Mouse (Mus musculus): Measurements from ENCODE around the gene Tmem268. TPM values are rescaled to one million over a fixed set of nuclear protein-coding genes. Genes with fewer than 3 reads are reported as not detected.

The Tmem268 gene
- total and polyA plus RNA-seq, 2 experiments from 2014 or later: 3.2 to 5.0 TPM

- Histone ChIP-seq H3K9ac (replicated peaks; ENCODE audit: low read length, poor library complexity, severe bottlenecking) (no peak overlapping the region), H3K27ac (ENCODE audit: low read depth, low read length) (no peak overlapping the region), H3K27me3 (ENCODE audit: insufficient read depth, low read length) (no peaks in the 10 kb centered on the region), H3K9me3 (ENCODE audit: low read length) (no peaks in the 10 kb centered on the region), H3K4me2 (ENCODE audit: low read depth, low read length, poor library complexity, severe bottlenecking) (no peak overlapping the region), H3K4me1 (ENCODE audit: insufficient read depth, low read length) (no peaks in the 10 kb centered on the region; the same call in 1 of the 2 replicates), H3K4me3 (ENCODE audit: low read depth, low read length) (no peak overlapping the region), H3K36me3 (ENCODE audit: insufficient read depth, low read length) (no peaks in the 10 kb centered on the region)
- no peak for ATAC-seq (ENCODE audit: low FRiP score)
- TF ChIP-seq CTCF (IDR thresholded peaks at IDR 0.05): no peak
- 87% methylated on average over 8 of the region's 8 CpGs for WGBS
- no peak for DNase-seq (ENCODE audit: low spot score)
Measured at GRCm38 (mm10) chr4:63569322-63569721, 10.7 kb downstream of the Tmem268 start.

DNA sequence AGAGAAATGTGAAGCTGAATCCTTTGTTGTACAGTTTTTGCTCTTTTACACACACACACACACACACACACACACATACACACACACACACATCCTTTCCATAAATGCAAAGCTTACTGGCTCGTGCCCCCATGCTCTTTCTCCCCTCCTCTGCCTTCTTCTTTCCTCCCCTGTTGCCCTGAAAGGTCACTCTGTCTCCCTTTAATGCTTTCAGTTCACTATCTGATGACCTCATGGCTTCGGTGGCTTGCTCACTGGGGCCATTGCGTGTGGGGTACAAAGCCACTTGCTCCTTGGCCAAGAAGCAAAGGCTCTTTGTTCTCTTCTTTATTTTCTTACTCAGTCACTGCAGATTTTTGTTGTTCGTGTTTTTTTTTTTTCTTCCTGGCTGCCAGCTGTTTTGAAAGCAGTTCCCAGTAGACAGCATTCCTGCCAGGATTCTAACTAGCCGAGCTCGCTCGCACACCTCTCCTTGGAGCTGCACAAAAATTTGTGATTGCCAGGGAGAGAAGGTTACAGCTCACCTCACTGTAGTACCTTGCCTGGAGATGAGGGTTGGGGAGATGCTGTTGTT is 11.7 kb downstream of the Tmem268 start:
- no peak for DNase-seq (ENCODE audit: low spot score)
- no peak for ATAC-seq (ENCODE audit: low FRiP score)
- no peaks in the 10 kb centered on the region for H3K36me3 ChIP-seq (ENCODE audit: insufficient read depth, low read length)
- no peaks in the 10 kb centered on the region; the same call in 1 of the 2 replicates for H3K4me1 ChIP-seq (ENCODE audit: insufficient read depth, low read length)
- 24% methylated on average over 7 of the region's 7 CpGs for WGBS
- TF ChIP-seq CTCF (IDR thresholded peaks at IDR 0.05): no peak
- H3K4me2 ChIP-seq (ENCODE audit: low read depth, low read length, poor library complexity, severe bottlenecking): no peak overlapping the region
- H3K27ac ChIP-seq (ENCODE audit: low read depth, low read length): peak overlapping the region; percentile 4; the same call in 1 of the 2 replicates
- no peak overlapping the region for H3K9ac ChIP-seq (replicated peaks; ENCODE audit: low read length, poor library complexity, severe bottlenecking)
- H3K4me3 ChIP-seq (ENCODE audit: low read depth, low read length): no peak overlapping the region
- H3K27me3 ChIP-seq (ENCODE audit: insufficient read depth, low read length): no peaks in the 10 kb centered on the region
- H3K9me3 ChIP-seq (ENCODE audit: low read length): no peaks in the 10 kb centered on the region

GRCm38 (mm10) chr4:63572621-63573020 is 14.0 kb downstream of the Tmem268 start:
- ATAC-seq (ENCODE audit: low FRiP score) (no peak), DNase-seq (ENCODE audit: low spot score) (no peak)
- 91% methylated on average over 5 of the region's 5 CpGs for whole genome bisulfite sequencing
- H3K4me1 ChIP-seq (ENCODE audit: insufficient read depth, low read length): no peaks in the 10 kb centered on the region; the same call in 1 of the 2 replicates
- H3K27me3 ChIP-seq (ENCODE audit: insufficient read depth, low read length): no peaks in the 10 kb centered on the region
- no peak for TF ChIP-seq CTCF (IDR thresholded peaks at IDR 0.05)
- no peaks in the 10 kb centered on the region for H3K36me3 ChIP-seq (ENCODE audit: insufficient read depth, low read length)
- no peak overlapping the region for H3K27ac ChIP-seq (ENCODE audit: low read depth, low read length)
- no peaks in the 10 kb centered on the region for H3K9me3 ChIP-seq (ENCODE audit: low read length)
- no peak overlapping the region for H3K4me2 ChIP-seq (ENCODE audit: low read depth, low read length, poor library complexity, severe bottlenecking)
- no peak overlapping the region for H3K4me3 ChIP-seq (ENCODE audit: low read depth, low read length)
- H3K9ac ChIP-seq (replicated peaks; ENCODE audit: low read length, poor library complexity, severe bottlenecking): no peak overlapping the region

DNA sequence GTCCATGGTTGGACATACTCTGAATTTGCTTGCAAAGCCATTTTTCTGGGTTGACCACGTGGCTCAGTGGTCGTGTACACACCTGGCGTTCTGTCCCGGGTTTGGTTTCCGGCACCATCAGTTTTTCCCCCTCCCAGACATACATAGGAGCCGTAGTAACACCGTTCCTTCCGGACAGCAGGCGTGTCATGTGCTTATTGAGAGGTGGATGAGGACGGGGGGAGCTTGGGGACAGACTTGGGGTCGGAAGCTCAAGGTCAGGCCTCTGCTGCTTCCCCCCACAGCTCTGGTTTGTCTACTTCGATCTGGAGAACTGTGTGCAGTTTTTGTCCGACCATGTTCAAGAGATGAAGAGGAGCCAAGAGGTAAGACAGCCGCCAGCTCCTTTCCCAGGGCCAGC is 21.1 kb downstream of the Tmem268 start:
- no peak for DNase-seq (ENCODE audit: low spot score)
- Histone ChIP-seq H3K27ac (ENCODE audit: low read depth, low read length) (peak overlapping the region; percentile 38; the same call in 1 of the 2 replicates), H3K9ac (replicated peaks; ENCODE audit: low read length, poor library complexity, severe bottlenecking) (no peak overlapping the region), H3K27me3 (ENCODE audit: insufficient read depth, low read length) (no peaks in the 10 kb centered on the region), H3K4me3 (ENCODE audit: low read depth, low read length) (no peak overlapping the region), H3K4me1 (ENCODE audit: insufficient read depth, low read length) (peaks cover 11% of the 10 kb centered on the region; the same call in 1 of the 2 replicates), H3K4me2 (ENCODE audit: low read depth, low read length, poor library complexity, severe bottlenecking) (no peak overlapping the region), H3K9me3 (ENCODE audit: low read length) (no peaks in the 10 kb centered on the region), H3K36me3 (ENCODE audit: insufficient read depth, low read length) (no peaks in the 10 kb centered on the region)
- WGBS: 69% methylated on average over 14 of the region's 14 CpGs
- 0 out of 2 replicates have a peak, but pooled peaks have one; percentile 34 for ATAC-seq (ENCODE audit: low FRiP score)
- no peak for TF ChIP-seq CTCF (IDR thresholded peaks at IDR 0.05)

DNA sequence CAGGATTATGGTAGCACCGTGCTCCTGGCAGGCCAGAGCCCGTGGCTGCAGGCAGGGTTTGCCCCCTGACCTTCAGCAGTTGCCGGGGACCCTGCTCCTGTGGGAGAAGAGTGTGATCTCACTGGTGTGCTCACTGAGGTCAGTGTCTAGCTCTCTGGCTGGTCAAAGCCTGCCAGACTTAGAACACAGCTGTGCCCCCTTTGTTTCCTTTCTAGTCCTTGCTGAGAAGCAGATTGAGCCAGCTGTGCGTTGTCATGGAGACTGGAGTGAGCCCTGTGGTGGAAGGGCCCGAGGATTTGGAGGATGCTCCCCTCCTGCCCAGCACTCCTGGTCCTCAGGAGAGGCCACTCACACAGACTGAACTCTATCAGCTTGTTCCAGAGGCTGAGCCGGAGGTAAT is 21.5 kb downstream of the Tmem268 start:
- no peaks in the 10 kb centered on the region for H3K9me3 ChIP-seq (ENCODE audit: low read length)
- no peaks in the 10 kb centered on the region for H3K36me3 ChIP-seq (ENCODE audit: insufficient read depth, low read length)
- no peak overlapping the region for H3K4me2 ChIP-seq (ENCODE audit: low read depth, low read length, poor library complexity, severe bottlenecking)
- whole genome bisulfite sequencing: 13% methylated on average over 6 of the region's 6 CpGs
- H3K27me3 ChIP-seq (ENCODE audit: insufficient read depth, low read length): no peaks in the 10 kb centered on the region
- TF ChIP-seq CTCF (IDR thresholded peaks at IDR 0.05): no peak
- no peak overlapping the region for H3K9ac ChIP-seq (replicated peaks; ENCODE audit: low read length, poor library complexity, severe bottlenecking)
- H3K4me3 ChIP-seq (ENCODE audit: low read depth, low read length): no peak overlapping the region
- peak overlapping the region; percentile 38; the same call in 1 of the 2 replicates for H3K27ac ChIP-seq (ENCODE audit: low read depth, low read length)
- ATAC-seq (ENCODE audit: low FRiP score) (peak; percentile 84), DNase-seq (ENCODE audit: low spot score) (peak; percentile 63)
- H3K4me1 ChIP-seq (ENCODE audit: insufficient read depth, low read length): peaks cover 11% of the 10 kb centered on the region; the same call in 1 of the 2 replicates

DNA sequence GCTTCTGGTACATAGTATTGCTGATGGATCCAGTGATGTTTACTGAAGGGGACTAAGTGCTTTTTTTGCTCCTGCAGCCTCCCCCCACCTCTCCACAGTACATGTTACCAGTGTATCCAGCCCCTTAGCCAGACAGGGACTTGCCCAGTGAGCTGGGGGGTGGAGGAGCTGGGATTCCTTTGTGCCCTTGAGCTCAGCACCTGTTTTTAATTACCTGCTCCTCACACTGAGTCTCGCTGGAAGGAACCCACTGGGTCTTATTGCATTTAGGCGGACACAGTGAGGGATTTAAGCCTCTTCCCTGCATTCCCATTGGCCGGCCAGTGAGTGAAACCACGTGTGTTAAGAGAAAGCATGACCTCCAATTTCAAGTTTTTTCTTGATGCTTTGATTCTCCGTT is 24.0 kb downstream of the Tmem268 start:
- WGBS: 68% methylated on average over 5 of the region's 5 CpGs

More for the DNA sequence above, 24.0 kb downstream of the Tmem268 start:
- no peaks in the 10 kb centered on the region for H3K27me3 ChIP-seq (ENCODE audit: insufficient read depth, low read length)
- no peaks in the 10 kb centered on the region for H3K9me3 ChIP-seq (ENCODE audit: low read length)
- no peak overlapping the region for H3K9ac ChIP-seq (replicated peaks; ENCODE audit: low read length, poor library complexity, severe bottlenecking)
- DNase-seq (ENCODE audit: low spot score) (no peak), ATAC-seq (ENCODE audit: low FRiP score) (no peak)
- H3K27ac ChIP-seq (ENCODE audit: low read depth, low read length): no peak overlapping the region
- no peak overlapping the region for H3K4me2 ChIP-seq (ENCODE audit: low read depth, low read length, poor library complexity, severe bottlenecking)
- H3K4me1 ChIP-seq (ENCODE audit: insufficient read depth, low read length): peaks cover 11% of the 10 kb centered on the region; the same call in 1 of the 2 replicates
- no peak for TF ChIP-seq CTCF (IDR thresholded peaks at IDR 0.05)
- no peaks in the 10 kb centered on the region for H3K36me3 ChIP-seq (ENCODE audit: insufficient read depth, low read length)
- H3K4me3 ChIP-seq (ENCODE audit: low read depth, low read length): no peak overlapping the region
